Mouse (Mus musculus) spleen, postnatal 36 days (tissue): ENCODE results near the gene Slc26a1.

Experiments
- DNase-seq, 2 experiments: peaks; one replicate each; pipeline ENCODE4 v3.0.0; 2022; ENCODE audit warnings: low spot score in 2 of 2, mixed read lengths in 1 of 2

The Slc26a1 gene

DNA sequence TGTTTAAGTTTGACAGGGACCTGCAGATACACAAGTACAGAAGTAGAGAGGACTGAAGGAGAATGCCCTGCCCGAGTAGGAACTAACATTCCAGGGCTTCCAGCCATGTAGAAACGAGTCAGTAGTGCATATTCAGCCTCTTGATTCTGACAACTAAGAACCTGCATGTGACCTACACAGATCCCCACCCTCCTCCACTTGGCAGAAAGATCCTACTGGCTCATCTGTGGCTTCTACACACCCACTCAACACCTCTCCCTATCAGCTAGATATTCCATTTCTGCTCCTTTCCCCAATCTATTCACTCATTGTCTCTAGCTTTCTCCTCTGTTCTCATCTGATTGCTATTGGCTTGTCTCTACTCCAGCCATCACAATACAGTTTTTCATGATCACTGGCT lies 53.5 kb downstream of the Slc26a1 start:
- DNase-seq = no peak
